Mouse (Mus musculus): ENCODE measurements around the gene Gmnc.
A peak's percentile ranks its signal among the peaks of the same experiment; 100 is the strongest.

The Gmnc gene

GRCm38 (mm10) chr16:26991477-26992300, at the start of gene Gmnc:
Gene Gmnc (minus strand): TSS chr16:26991652.
- DNase-seq (ENCODE audit: low spot score in 2 of 2): no peak

- DNase-seq (ENCODE audit: low spot score in 2 of 2): no peak
These were observed 35.8 kb upstream of the Gmnc start for GRCm38 (mm10) chr16:27027281-27027680.

GRCm38 (mm10) chr16:27026226-27026625, 34.8 kb upstream of the Gmnc start:
- no peak for DNase-seq (ENCODE audit: low spot score in 2 of 2)

DNA sequence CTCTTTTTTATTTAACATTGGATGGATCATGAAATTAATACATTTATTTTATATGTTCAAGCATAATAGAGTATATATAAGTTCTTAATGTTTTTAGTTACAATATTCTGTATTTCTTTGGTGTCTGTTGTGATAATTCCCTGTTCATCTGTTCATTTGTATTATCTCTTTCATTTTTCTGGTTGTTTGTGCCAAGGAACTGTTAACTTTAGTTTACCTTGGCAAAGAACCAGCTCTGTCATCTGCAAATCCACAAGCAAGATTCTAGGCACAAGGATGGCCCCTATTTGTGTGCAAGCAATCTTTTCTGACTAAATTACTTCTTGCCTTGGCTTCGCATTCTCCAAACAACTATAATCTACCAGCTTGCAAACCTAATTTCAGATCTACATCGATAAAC, 31.3 kb upstream of the Gmnc start:
- DNase-seq (ENCODE audit: low spot score in 2 of 2): no peak

- no peak for DNase-seq (ENCODE audit: low spot score in 2 of 2)
These were observed 25.9 kb upstream of the Gmnc start for GRCm38 (mm10) chr16:27017309-27017708.

GRCm38 (mm10) chr16:27002714-27003113, 11.3 kb upstream of the Gmnc start:
- DNase-seq (ENCODE audit: low spot score in 2 of 2): no peak

DNA sequence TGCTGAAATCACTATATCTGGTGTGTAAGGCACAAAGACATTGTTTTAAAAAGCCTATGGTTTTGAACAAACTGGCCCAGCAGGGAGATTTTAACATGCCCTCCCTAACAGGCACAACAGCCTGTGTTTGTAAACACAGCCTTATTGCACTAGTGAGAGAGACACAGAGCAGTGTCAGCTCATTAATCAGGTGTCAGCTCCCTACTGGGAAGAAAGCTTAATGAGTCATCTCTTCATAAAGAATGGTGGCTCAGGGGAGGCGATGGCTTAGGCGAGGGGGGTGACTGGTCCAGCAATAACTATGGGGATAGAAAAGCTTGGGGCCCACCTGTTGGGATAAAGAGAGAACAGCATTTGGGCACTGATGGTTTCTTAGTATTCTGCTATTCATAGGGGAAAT, 8.1 kb upstream of the Gmnc start:
- no peak for DNase-seq (ENCODE audit: low spot score in 2 of 2)

GRCm38 (mm10) chr16:26989415-26990315, 1.8 kb downstream of the Gmnc start:
- no peak for DNase-seq (ENCODE audit: low spot score in 2 of 2)

- no peak for DNase-seq (ENCODE audit: low spot score in 2 of 2)
These were observed 3.3 kb downstream of the Gmnc start for GRCm38 (mm10) chr16:26988188-26988587.

DNA sequence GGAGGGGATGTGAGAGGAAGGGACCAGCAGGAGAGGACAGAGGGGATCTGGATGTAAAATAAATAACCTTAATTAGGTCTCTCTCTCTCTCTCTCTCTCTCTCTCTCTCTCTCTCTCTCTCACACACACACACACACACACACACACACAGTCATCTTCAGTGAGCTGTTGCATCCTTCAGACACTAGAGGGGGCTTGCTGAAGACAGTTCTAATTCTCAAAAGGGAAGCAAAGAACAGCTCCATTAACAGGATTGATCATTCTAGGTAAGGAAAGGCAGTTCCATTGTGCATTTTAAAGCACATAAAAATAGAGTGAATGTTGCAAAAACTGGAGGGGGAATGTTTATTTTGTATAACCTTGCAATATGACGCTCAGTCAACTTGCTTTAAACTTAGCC, 5.7 kb downstream of the Gmnc start:
- DNase-seq (ENCODE audit: low spot score in 2 of 2): no peak

DNA sequence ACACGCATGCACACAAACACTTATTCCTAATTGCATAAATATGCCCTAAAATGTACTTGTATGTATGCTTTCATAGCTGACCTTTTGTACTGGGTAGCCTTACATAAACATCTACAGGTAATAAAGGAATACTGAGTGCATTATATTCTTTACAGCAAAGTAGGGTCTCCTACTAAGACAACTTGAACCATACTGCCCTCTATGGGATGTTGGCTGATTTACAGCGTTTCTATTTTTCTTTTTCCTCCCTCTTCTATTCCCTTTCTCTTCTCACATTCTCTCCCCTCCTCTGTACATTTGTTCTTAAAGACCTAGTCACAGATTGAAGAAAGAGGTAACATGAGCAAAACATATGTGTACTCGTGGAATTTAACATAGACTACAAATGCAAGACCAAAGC, 9.3 kb downstream of the Gmnc start:
- peak in 1 of 2 experiments; percentile 16 for DNase-seq (ENCODE audit: low spot score in 2 of 2)

DNA sequence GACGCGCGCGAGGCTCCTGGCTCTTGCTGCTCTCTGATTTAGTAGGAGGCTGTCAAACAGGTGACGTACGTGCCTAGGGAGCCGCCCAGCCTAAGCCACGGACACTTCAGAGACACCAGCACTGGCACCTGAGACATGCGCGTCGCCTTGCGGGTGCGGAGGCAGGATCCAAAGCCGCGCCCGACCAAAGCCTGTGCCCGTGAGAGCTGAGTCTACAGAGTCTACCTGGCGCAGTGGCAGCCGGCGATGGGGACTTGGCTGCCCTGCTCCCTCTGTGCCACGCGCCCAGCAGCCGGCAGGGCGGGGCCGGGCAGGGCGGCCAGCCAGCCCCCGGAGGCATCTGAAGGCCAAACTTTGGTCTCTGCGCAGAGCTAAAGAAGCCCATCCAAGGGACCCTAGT, 23.5 kb downstream of the Gmnc start:
- peak in 1 of 2 experiments; percentile 9 for DNase-seq (ENCODE audit: low spot score in 2 of 2)

- no peak for DNase-seq (ENCODE audit: low spot score in 2 of 2)
These were observed 24.6 kb downstream of the Gmnc start for GRCm38 (mm10) chr16:26966830-26967229.

- DNase-seq (ENCODE audit: low spot score in 2 of 2): no peak
These were observed 29.5 kb downstream of the Gmnc start for GRCm38 (mm10) chr16:26961971-26962370.

DNA sequence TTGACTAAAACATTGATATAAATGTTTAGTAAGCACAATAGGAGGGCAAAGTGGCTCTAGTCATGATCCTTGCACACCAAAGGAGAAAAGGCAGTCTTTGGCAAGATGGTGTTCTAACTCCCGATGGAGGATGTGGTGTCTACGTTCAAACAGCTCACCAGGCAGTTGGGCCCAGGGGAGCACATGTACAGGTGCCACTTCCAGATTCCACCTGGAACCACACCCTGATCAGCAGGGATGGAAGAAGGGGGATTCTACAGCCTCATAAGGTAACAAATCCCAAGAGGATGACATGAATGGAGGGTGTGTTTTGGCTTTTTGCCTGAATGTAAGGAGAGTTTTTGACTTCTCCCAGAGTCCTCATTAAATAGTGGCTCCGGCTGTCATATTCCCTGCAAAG, 39.9 kb downstream of the Gmnc start:
- DNase-seq (ENCODE audit: low spot score in 2 of 2): no peak

DNA sequence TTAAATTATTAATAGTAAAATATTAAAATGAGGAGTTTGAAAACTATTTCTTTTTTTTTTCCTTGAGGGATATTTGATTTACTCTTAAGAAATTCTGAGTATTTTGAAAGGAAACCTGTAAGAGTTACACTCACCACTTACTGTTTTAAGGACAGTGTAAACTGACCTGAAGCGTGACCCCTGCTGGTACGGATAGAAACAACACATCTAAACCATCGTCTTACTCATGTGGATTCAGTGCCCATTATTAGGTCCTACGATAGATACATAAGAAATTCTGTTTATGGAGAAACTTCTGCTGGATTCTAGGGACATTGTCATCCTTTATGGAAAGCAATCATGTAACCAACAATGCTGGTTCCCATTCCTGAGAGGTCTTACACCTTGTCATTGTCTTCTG, 41.2 kb downstream of the Gmnc start:
- DNase-seq (ENCODE audit: low spot score in 2 of 2): no peak

- DNase-seq (ENCODE audit: low spot score in 2 of 2): peak in 1 of 2 experiments; percentile 3
These were observed 87.5 kb downstream of the Gmnc start for GRCm38 (mm10) chr16:26903968-26904367.

DNA sequence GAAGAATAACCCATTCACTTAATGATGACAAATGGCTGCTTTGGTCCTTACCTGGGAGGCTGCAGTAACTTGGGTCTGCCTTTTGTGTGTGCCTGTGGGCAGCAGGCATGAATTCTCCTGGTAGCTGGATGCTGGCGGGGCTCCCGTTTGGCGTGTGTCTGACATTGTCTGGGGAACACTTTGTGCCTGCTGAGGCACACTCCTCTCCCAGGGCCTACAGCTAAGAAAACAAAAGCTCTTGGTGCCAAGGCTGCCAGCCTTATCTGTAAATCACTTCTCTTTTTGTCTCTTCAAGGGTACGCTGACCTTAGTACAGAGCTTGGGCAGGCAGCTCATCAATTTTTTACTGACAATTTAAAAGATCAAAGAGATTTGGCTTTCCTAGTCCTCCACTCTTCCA, 90.0 kb downstream of the Gmnc start:
- no peak for DNase-seq (ENCODE audit: low spot score in 2 of 2)

DNA sequence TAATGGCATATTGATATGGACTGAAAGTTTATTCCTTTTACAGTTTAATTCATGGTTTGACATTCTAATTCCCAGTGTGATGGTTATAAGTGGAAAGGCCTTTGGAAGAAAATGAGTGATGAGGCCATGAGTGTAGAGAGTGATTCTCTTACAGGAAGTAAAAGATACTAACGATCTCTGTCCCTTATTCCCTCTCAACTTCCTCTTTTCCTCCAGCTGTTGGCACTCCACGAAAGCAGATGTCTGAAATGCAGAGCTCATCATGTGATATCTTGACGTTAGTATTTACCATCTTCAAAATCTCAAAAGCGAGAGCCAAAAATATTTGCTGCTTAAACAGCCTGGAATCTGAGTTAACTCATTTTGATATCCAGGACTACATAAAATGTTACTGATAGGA, 105.1 kb downstream of the Gmnc start:
- DNase-seq (ENCODE audit: low spot score in 2 of 2): no peak

DNA sequence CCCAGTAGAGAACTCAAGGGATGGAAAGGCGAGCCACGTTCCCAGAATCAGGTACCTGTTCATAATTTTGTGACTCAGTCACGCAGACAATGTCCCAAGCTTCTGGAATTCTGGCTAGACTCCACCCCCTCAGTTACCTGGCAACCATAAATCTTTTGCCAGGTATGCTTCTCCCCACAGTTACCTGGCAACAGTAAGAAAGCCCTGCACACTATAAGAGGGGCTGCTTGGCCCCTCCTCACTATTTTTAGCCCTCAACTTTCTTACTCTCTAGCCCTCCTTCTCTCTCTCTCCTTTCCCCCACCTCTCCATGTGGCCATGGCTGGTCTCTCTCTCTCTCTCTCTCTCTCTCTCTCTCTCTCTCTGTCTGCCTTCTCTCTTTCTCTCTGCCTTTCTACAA, 114.6 kb downstream of the Gmnc start:
- DNase-seq (ENCODE audit: low spot score in 2 of 2): no peak

Measured in left cerebral cortex, adult 9 months (tissue).